Mouse (Mus musculus) CH12.LX (cell line): ENCODE data around the gene Kcng4.

Experiments used
- CTCF ChIP-seq, 2 experiments: IDR thresholded peaks in 1 of 2; conservative IDR thresholded peaks in 1 of 2; 2 replicates each; pipeline ENCODE4 v1.5.1; 2011 to 2012; ENCODE audit warnings: low read depth in 2 of 2, low read length in 2 of 2, improper control_type of control experiment in 1 of 2, inconsistent platforms in 1 of 2, mild to moderate bottlenecking in 1 of 2, moderate library complexity in 1 of 2
- EP300 ChIP-seq: IDR thresholded peaks from 2 replicates; pipeline ENCODE4 v1.6.1; 2011; ENCODE audit warnings: low read length, improper control_type of control experiment
- HCFC1 ChIP-seq: IDR thresholded peaks from 2 replicates; pipeline ENCODE4 v1.6.1; 2012; ENCODE audit warnings: low read depth, mild to moderate bottlenecking, inconsistent platforms, low read length, improper control_type of control experiment
- POLR2A ChIP-seq: IDR thresholded peaks from 2 replicates; pipeline ENCODE4 v1.6.1; 2011; ENCODE audit warnings: low read depth, mild to moderate bottlenecking, improper control_type of control experiment, low read length
- POLR2AphosphoS2 ChIP-seq: IDR thresholded peaks from 2 replicates; pipeline ENCODE4 v1.6.1; 2011; ENCODE audit warnings: low read depth, low read length, improper control_type of control experiment
- SIN3A ChIP-seq: IDR thresholded peaks from 2 replicates; pipeline ENCODE4 v1.6.1; 2012; ENCODE audit warnings: low read length, improper control_type of control experiment, inconsistent platforms
- ZMIZ1 ChIP-seq: IDR thresholded peaks from 2 replicates; pipeline ENCODE4 v1.6.1; 2012; ENCODE audit warnings: low read depth, mild to moderate bottlenecking, inconsistent platforms, low read length, improper control_type of control experiment

DNA sequence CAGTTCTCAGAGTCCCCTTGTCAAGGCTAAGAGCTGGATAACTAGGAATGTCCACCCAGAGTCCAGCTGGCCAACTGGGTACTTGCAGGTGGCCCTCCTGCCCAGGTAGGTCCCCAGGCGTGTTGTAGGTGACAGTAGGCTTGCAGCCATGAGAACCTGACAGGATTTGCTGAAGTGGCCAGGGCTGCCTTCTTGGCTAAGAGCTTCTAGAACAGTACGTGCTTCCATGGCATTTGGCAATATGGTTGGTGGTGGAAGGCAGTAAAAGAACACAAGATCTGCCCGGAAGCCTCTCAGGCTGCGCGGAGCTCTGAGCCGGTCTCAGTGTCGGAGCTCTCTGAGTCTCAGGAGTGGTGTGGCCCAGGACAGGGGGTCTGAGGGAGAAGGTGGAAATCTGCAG lies 10.6 kb downstream of the Kcng4 start:
- no peak for TF ChIP-seq HCFC1
- TF ChIP-seq EP300, result no peak
- no peak for TF ChIP-seq SIN3A
- TF ChIP-seq CTCF (conservative IDR thresholded peaks at IDR 0.05 in 1 of 2, IDR thresholded peaks at IDR 0.05 in 1 of 2; ENCODE audit: low read depth in 2 of 2, low read length in 2 of 2), result no peak
- TF ChIP-seq POLR2AphosphoS2, result no peak
- no peak for TF ChIP-seq ZMIZ1
- TF ChIP-seq POLR2A, result no peak
